Mouse (Mus musculus): ENCODE data around the gene Tmco3.

GRCm38 (mm10) chr8:13334671-13335070 lies 46.7 kb downstream of the Tmco3 start:
- TF ChIP-seq CTCF (IDR thresholded peaks at IDR 0.05; ENCODE audit: low read depth) (peak; percentile 66), EP300 (IDR thresholded peaks at IDR 0.05; ENCODE audit: low read depth) (no peak)

Measured in liver, embryonic 14.5 days (tissue).